In the genomic region with DNA sequence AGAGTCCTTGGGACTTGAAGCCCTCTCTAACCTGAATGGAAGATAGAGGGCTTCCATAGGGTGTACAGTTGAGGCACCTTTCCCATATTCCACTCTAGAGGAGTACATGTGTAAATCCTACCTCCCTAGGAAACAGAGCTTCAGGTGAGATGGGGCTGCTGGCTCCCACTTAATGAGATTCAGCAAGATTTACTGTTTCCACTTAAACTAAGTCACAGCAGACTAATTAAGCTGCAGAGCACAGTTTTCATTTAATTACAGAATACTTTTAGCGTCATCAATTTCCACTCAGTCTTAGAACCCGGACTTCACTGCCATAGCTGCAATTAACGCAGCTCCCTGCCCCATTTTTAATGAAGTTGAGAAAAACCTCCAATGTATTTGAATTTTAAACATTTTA, we compare ENCODE assay signal across 21 mouse cellular contexts.
"Had no signal": no experiment of that assay in that cellular context is flagged by ENCODE, and none has a peak within 500 bp of the region (broad histone marks: within the 10 kb centered on the region; RNA-seq: fewer than 3 reads in every experiment).

No protein-coding gene starts in this region.

- H3K9ac ChIP-seq: limb, embryonic 13.5 days; liver, embryonic 12.5 days; liver, embryonic 15.5 days; lung, embryonic 15.5 days; stomach, embryonic 15.5 days had no signal

- H3K27me3 ChIP-seq: limb, embryonic 13.5 days; liver, embryonic 12.5 days; liver, embryonic 15.5 days; lung, embryonic 15.5 days; megakaryocyte, embryonic 14.5 days; stomach, embryonic 15.5 days had no signal

- H3K9me3 ChIP-seq: limb, embryonic 10.5 days; limb, embryonic 13.5 days; liver, embryonic 12.5 days; liver, embryonic 15.5 days; lung, embryonic 15.5 days; megakaryocyte, embryonic 14.5 days; midbrain, embryonic 10.5 days; stomach, embryonic 15.5 days had no signal

- H3K4me3 ChIP-seq: layer of hippocampus, adult 2 months; limb, embryonic 10.5 days; limb, embryonic 13.5 days; liver, embryonic 12.5 days; liver, embryonic 15.5 days; lung, embryonic 15.5 days; megakaryocyte, embryonic 14.5 days; midbrain, embryonic 10.5 days; myocyte; stomach, embryonic 15.5 days had no signal

- H3K4me2 ChIP-seq: limb, embryonic 13.5 days; liver, embryonic 12.5 days; liver, embryonic 15.5 days; lung, embryonic 15.5 days; stomach, embryonic 15.5 days had no signal

- DNase-seq: kidney, adult 2 months; kidney, postnatal 25 days; layer of hippocampus, adult 9-11 months; liver; lung, adult 18-20 months; lung, postnatal 10 days; lung, postnatal 36 days; spleen, adult 18-20 months; thymus, postnatal 25 days had no signal

- H3K27ac ChIP-seq: kidney, postnatal 0 days; layer of hippocampus, adult 2 months; limb, embryonic 10.5 days; limb, embryonic 13.5 days; liver, embryonic 12.5 days; liver, embryonic 15.5 days; lung, embryonic 15.5 days; midbrain, embryonic 10.5 days; stomach, embryonic 15.5 days had no signal

- H3K36me3 ChIP-seq: limb, embryonic 10.5 days; limb, embryonic 13.5 days; liver, embryonic 12.5 days; liver, embryonic 15.5 days; lung, embryonic 15.5 days; midbrain, embryonic 10.5 days; stomach, embryonic 15.5 days had no signal

- H3K4me1 ChIP-seq: limb, embryonic 13.5 days; liver, embryonic 12.5 days; liver, embryonic 15.5 days; lung, embryonic 15.5 days; megakaryocyte, embryonic 14.5 days; midbrain, embryonic 10.5 days; stomach, embryonic 15.5 days had no signal

- ATAC-seq: intestine, postnatal 0 days; liver, embryonic 12.5 days had no signal
